Mouse (Mus musculus): ENCODE results near the gene Nfix. TPM values are rescaled to one million over a fixed set of nuclear protein-coding genes. Genes with fewer than 3 reads are reported as not detected.

Nfix gene
- polyA plus RNA-seq, 1 experiment from 2014 or later: 16.3 TPM

- 5% methylated on average over 38 of the region's 38 CpGs for WGBS
- ATAC-seq (ENCODE audit: insufficient number of reproducible peaks, insufficient read depth, low FRiP score, low read depth): peak; percentile 51; the same call in 1 of the 2 replicates
- no peaks in the 10 kb centered on the region for H3K9me3 ChIP-seq (ENCODE audit: control insufficient read depth, low read length)
- H3K4me2 ChIP-seq (ENCODE audit: low read length): peak overlapping the region; percentile 50
- no peaks in the 10 kb centered on the region for H3K36me3 ChIP-seq (ENCODE audit: control insufficient read depth, insufficient read depth, low read length)
- H3K4me3 ChIP-seq (ENCODE audit: control insufficient read depth in 1 of 2, insufficient read depth in 1 of 2, low read depth in 1 of 2, low read length in 2 of 2): peak overlapping the region in 1 of 2 experiments; percentile 18; a peak in 1 of 4 replicates
- peaks cover 90% of the 10 kb centered on the region for H3K27me3 ChIP-seq (ENCODE audit: control insufficient read depth, insufficient read depth, low read length)
- 0 out of 4 replicates have a peak overlapping the region, but pooled peaks of 1 of the 2 experiments have one; percentile 3 for H3K27ac ChIP-seq (replicated peaks in 1 of 2; ENCODE audit: control insufficient read depth in 1 of 2, insufficient read depth in 1 of 2, low read depth in 2 of 2, low read length in 2 of 2)
- no peak overlapping the region; the same call in 1 of the 2 replicates for H3K9ac ChIP-seq (ENCODE audit: low read length)
- peaks cover 42 to 69% of the 10 kb centered on the region in 2 experiments for H3K4me1 ChIP-seq (ENCODE audit: control insufficient read depth in 2 of 2, insufficient read depth in 2 of 2, low read length in 2 of 2)
Observed at GRCm38 (mm10) chr8:84785756-84786677, 14.1 kb downstream of the Nfix start.

DNA sequence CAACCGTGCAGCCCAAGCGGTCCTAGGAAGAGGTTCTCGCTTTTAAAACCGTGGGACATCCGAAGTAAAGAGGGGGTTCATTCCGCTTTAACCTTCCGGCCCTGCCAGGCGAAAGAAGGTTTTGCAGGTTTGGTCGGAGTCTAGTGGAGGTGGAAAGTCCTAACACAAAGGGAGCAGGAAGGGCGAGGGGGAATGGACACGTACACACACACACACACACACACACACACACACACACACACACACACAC is 14.7 kb downstream of the Nfix start:
- Histone ChIP-seq H3K9ac (ENCODE audit: low read length) (no peak overlapping the region), H3K9me3 (ENCODE audit: control insufficient read depth, low read length) (no peaks in the 10 kb centered on the region), H3K4me1 (ENCODE audit: control insufficient read depth in 2 of 2, insufficient read depth in 2 of 2, low read length in 2 of 2) (peaks cover 37 to 64% of the 10 kb centered on the region in 2 experiments), H3K4me2 (ENCODE audit: low read length) (peak overlapping the region; percentile 50; the same call in 1 of the 2 replicates), H3K27me3 (ENCODE audit: control insufficient read depth, insufficient read depth, low read length) (peaks cover 96% of the 10 kb centered on the region), H3K27ac (replicated peaks in 1 of 2; ENCODE audit: control insufficient read depth in 1 of 2, insufficient read depth in 1 of 2, low read depth in 2 of 2, low read length in 2 of 2) (no peak overlapping the region), H3K4me3 (ENCODE audit: control insufficient read depth in 1 of 2, insufficient read depth in 1 of 2, low read depth in 1 of 2, low read length in 2 of 2) (no peak overlapping the region), H3K36me3 (ENCODE audit: control insufficient read depth, insufficient read depth, low read length) (no peaks in the 10 kb centered on the region)
- WGBS: 8% methylated on average over 11 of the region's 11 CpGs
- ATAC-seq (ENCODE audit: insufficient number of reproducible peaks, insufficient read depth, low FRiP score, low read depth): no peak

GRCm38 (mm10) chr8:84784681-84785505 is 15.3 kb downstream of the Nfix start:
- H3K36me3 ChIP-seq (ENCODE audit: control insufficient read depth, insufficient read depth, low read length): no peaks in the 10 kb centered on the region
- H3K27ac ChIP-seq (replicated peaks in 1 of 2; ENCODE audit: control insufficient read depth in 1 of 2, insufficient read depth in 1 of 2, low read depth in 2 of 2, low read length in 2 of 2): no peak overlapping the region
- ATAC-seq (ENCODE audit: insufficient number of reproducible peaks, insufficient read depth, low FRiP score, low read depth): no peak
- H3K9me3 ChIP-seq (ENCODE audit: control insufficient read depth, low read length): no peaks in the 10 kb centered on the region
- peaks cover 32 to 62% of the 10 kb centered on the region in 2 experiments for H3K4me1 ChIP-seq (ENCODE audit: control insufficient read depth in 2 of 2, insufficient read depth in 2 of 2, low read length in 2 of 2)
- peak overlapping the region; percentile 3 to 21; a peak in 3 of 4 replicates for H3K4me3 ChIP-seq (ENCODE audit: control insufficient read depth in 1 of 2, insufficient read depth in 1 of 2, low read depth in 1 of 2, low read length in 2 of 2)
- H3K9ac ChIP-seq (ENCODE audit: low read length): peak overlapping the region; percentile 27; the same call in 1 of the 2 replicates
- WGBS: 2% methylated on average over 48 of the region's 48 CpGs
- peaks cover 98% of the 10 kb centered on the region for H3K27me3 ChIP-seq (ENCODE audit: control insufficient read depth, insufficient read depth, low read length)
- H3K4me2 ChIP-seq (ENCODE audit: low read length): peak overlapping the region; percentile 50

GRCm38 (mm10) chr8:84783919-84784581 is 16.1 kb downstream of the Nfix start:
- Histone ChIP-seq H3K9ac (ENCODE audit: low read length) (no peak overlapping the region), H3K36me3 (ENCODE audit: control insufficient read depth, insufficient read depth, low read length) (no peaks in the 10 kb centered on the region), H3K27ac (replicated peaks in 1 of 2; ENCODE audit: control insufficient read depth in 1 of 2, insufficient read depth in 1 of 2, low read depth in 2 of 2, low read length in 2 of 2) (no peak overlapping the region), H3K4me1 (ENCODE audit: control insufficient read depth in 2 of 2, insufficient read depth in 2 of 2, low read length in 2 of 2) (peaks cover 30 to 60% of the 10 kb centered on the region in 2 experiments), H3K4me2 (ENCODE audit: low read length) (peak overlapping the region; percentile 50), H3K4me3 (ENCODE audit: control insufficient read depth in 1 of 2, insufficient read depth in 1 of 2, low read depth in 1 of 2, low read length in 2 of 2) (peak overlapping the region; percentile 3 to 21), H3K27me3 (ENCODE audit: control insufficient read depth, insufficient read depth, low read length) (peaks cover 97% of the 10 kb centered on the region), H3K9me3 (ENCODE audit: control insufficient read depth, low read length) (no peaks in the 10 kb centered on the region)
- WGBS: 2% methylated on average over 33 of the region's 33 CpGs
- no peak for ATAC-seq (ENCODE audit: insufficient number of reproducible peaks, insufficient read depth, low FRiP score, low read depth)

GRCm38 (mm10) chr8:84783198-84783918 is 16.8 kb downstream of the Nfix start:
- H3K4me1 ChIP-seq (ENCODE audit: control insufficient read depth in 2 of 2, insufficient read depth in 2 of 2, low read length in 2 of 2): peaks cover 29 to 55% of the 10 kb centered on the region in 2 experiments
- ATAC-seq (ENCODE audit: insufficient number of reproducible peaks, insufficient read depth, low FRiP score, low read depth): no peak
- 14% methylated on average over 11 of the region's 11 CpGs for WGBS

GRCm38 (mm10) chr8:84782680-84783079 is 17.5 kb downstream of the Nfix start:
- 36% methylated on average over 10 of the region's 10 CpGs for WGBS
- peaks cover 97% of the 10 kb centered on the region for H3K27me3 ChIP-seq (ENCODE audit: control insufficient read depth, insufficient read depth, low read length)

More at GRCm38 (mm10) chr8:84783198-84783918, 16.8 kb downstream of the Nfix start:
- Histone ChIP-seq H3K36me3 (ENCODE audit: control insufficient read depth, insufficient read depth, low read length) (no peaks in the 10 kb centered on the region), H3K9me3 (ENCODE audit: control insufficient read depth, low read length) (no peaks in the 10 kb centered on the region), H3K27me3 (ENCODE audit: control insufficient read depth, insufficient read depth, low read length) (peaks cover 97% of the 10 kb centered on the region), H3K9ac (ENCODE audit: low read length) (no peak overlapping the region), H3K4me2 (ENCODE audit: low read length) (no peak overlapping the region), H3K27ac (replicated peaks in 1 of 2; ENCODE audit: control insufficient read depth in 1 of 2, insufficient read depth in 1 of 2, low read depth in 2 of 2, low read length in 2 of 2) (no peak overlapping the region), H3K4me3 (ENCODE audit: control insufficient read depth in 1 of 2, insufficient read depth in 1 of 2, low read depth in 1 of 2, low read length in 2 of 2) (no peak overlapping the region)

More at GRCm38 (mm10) chr8:84782680-84783079, 17.5 kb downstream of the Nfix start:
- ATAC-seq (ENCODE audit: insufficient number of reproducible peaks, insufficient read depth, low FRiP score, low read depth): no peak
- no peak overlapping the region for H3K27ac ChIP-seq (replicated peaks in 1 of 2; ENCODE audit: control insufficient read depth in 1 of 2, insufficient read depth in 1 of 2, low read depth in 2 of 2, low read length in 2 of 2)
- no peaks in the 10 kb centered on the region for H3K9me3 ChIP-seq (ENCODE audit: control insufficient read depth, low read length)
- H3K9ac ChIP-seq (ENCODE audit: low read length): no peak overlapping the region
- H3K36me3 ChIP-seq (ENCODE audit: control insufficient read depth, insufficient read depth, low read length): no peaks in the 10 kb centered on the region
- no peak overlapping the region for H3K4me2 ChIP-seq (ENCODE audit: low read length)
- peaks cover 29 to 53% of the 10 kb centered on the region in 2 experiments for H3K4me1 ChIP-seq (ENCODE audit: control insufficient read depth in 2 of 2, insufficient read depth in 2 of 2, low read length in 2 of 2)
- no peak overlapping the region for H3K4me3 ChIP-seq (ENCODE audit: control insufficient read depth in 1 of 2, insufficient read depth in 1 of 2, low read depth in 1 of 2, low read length in 2 of 2)
